Mouse (Mus musculus) kidney, embryonic 15.5 days (tissue): ENCODE data around the gene 4930596D02Rik. TPM values are rescaled to one million over a fixed set of nuclear protein-coding genes. Genes with fewer than 3 reads are reported as not detected.

ENCODE experiments used
- ATAC-seq: fragments of 200-750 bp; cut with Nextera tagmentation; replicated peaks from 2 replicates; pipeline ENCODE4 v1.8.0; 2017; ENCODE audit warnings: moderate TSS enrichment; ENCODE audit not compliant: low FRiP score
- H3K27ac ChIP-seq: fragments of 300-500 bp; sonication (generic); 2 replicates; pipeline ENCODE4 v1.5.1; 2015; ENCODE audit warnings: mild to moderate bottlenecking, inconsistent platforms
- H3K27me3 ChIP-seq: fragments of 300-500 bp; sonication (generic); 2 replicates; pipeline ENCODE4 v1.6.1; 2015; ENCODE audit warnings: inconsistent platforms
- H3K36me3 ChIP-seq: fragments of 300-500 bp; sonication (generic); 2 replicates; pipeline ENCODE4 v1.6.1; 2015; ENCODE audit warnings: inconsistent platforms
- H3K4me1 ChIP-seq: fragments of 300-500 bp; sonication (generic); 2 replicates; pipeline ENCODE4 v1.6.1; 2015; ENCODE audit warnings: inconsistent platforms
- H3K4me2 ChIP-seq: fragments of 300-500 bp; sonication (generic); 2 replicates; pipeline ENCODE4 v1.6.1; 2015; ENCODE audit warnings: moderate library complexity, mild to moderate bottlenecking, inconsistent platforms
- H3K4me3 ChIP-seq: fragments of 300-500 bp; sonication (generic); replicated peaks from 2 replicates; pipeline ENCODE4 v1.5.1; 2015; ENCODE audit warnings: mild to moderate bottlenecking, inconsistent platforms
- H3K9ac ChIP-seq: fragments of 300-500 bp; sonication (generic); 2 replicates; pipeline ENCODE4 v1.6.1; 2015; ENCODE audit warnings: mild to moderate bottlenecking, inconsistent platforms
- H3K9me3 ChIP-seq: fragments of 300-500 bp; sonication (generic); replicated peaks from 2 replicates; pipeline ENCODE4 v1.6.1; 2016; ENCODE audit warnings: inconsistent platforms
- WGBS: fragments of 180-500 bp; shearing (Covaris S2); methylation state at CpG from one replicate; pipeline ENCODE4 v1.1.7; 2015; ENCODE audit warnings: mixed read lengths; 5-methylcytosine and 5-hydroxymethylcytosine counted together
- polyA plus RNA-seq: library from polyadenylated mRNA; unstranded; fragments of >200 nt; fragmentation: Nextera tagmentation; extraction: Ambion mirVana; gene quantifications from 2 replicates; pipeline ENCODE4 v1.2.1, GENCODE M21; 2015

The 4930596D02Rik gene
- polyA plus RNA-seq = not detected in 2 replicates

- no peaks in the 10 kb centered on the region for H3K36me3 ChIP-seq
- H3K27me3 ChIP-seq = no peaks in the 10 kb centered on the region
- no peaks in the 10 kb centered on the region for H3K4me1 ChIP-seq
- H3K9me3 ChIP-seq = no peaks in the 10 kb centered on the region
- 68% methylated on average over 4 of the region's 4 CpGs for WGBS
- ATAC-seq = no peak
- H3K4me3 ChIP-seq = no peak within 1 kb of the TSS
- no peak within 1 kb of the TSS for H3K4me2 ChIP-seq
- no peak within 1 kb of the TSS for H3K27ac ChIP-seq
- H3K9ac ChIP-seq = no peak within 1 kb of the TSS
Observed at GRCm38 (mm10) chr14:35811878-35812277, at the start of gene 4930596D02Rik. TSS of gene 4930596D02Rik (minus strand) at chr14:35811978.

- no peak for ATAC-seq
- 67% methylated on average over 1 of the region's 1 CpGs for WGBS
- Histone ChIP-seq H3K27ac (no peak overlapping the region), H3K4me2 (no peak overlapping the region), H3K9ac (no peak overlapping the region), H3K36me3 (no peaks in the 10 kb centered on the region), H3K27me3 (no peaks in the 10 kb centered on the region), H3K4me3 (no peak overlapping the region), H3K4me1 (no peaks in the 10 kb centered on the region), H3K9me3 (no peaks in the 10 kb centered on the region)
Observed at GRCm38 (mm10) chr14:35853254-35853653, 41.5 kb upstream of the 4930596D02Rik start.

GRCm38 (mm10) chr14:35845271-35845670, 33.5 kb upstream of the 4930596D02Rik start:
- no peak overlapping the region for H3K4me3 ChIP-seq
- H3K27ac ChIP-seq = no peak overlapping the region
- H3K4me2 ChIP-seq = no peak overlapping the region
- ATAC-seq = no peak
- H3K4me1 ChIP-seq = no peaks in the 10 kb centered on the region
- no peaks in the 10 kb centered on the region for H3K9me3 ChIP-seq
- 43% methylated on average over 6 of the region's 6 CpGs for WGBS
- H3K9ac ChIP-seq = no peak overlapping the region
- no peaks in the 10 kb centered on the region for H3K36me3 ChIP-seq
- no peaks in the 10 kb centered on the region for H3K27me3 ChIP-seq

GRCm38 (mm10) chr14:35842111-35842721, 30.4 kb upstream of the 4930596D02Rik start:
- H3K36me3 ChIP-seq = no peaks in the 10 kb centered on the region
- no peak overlapping the region for H3K4me2 ChIP-seq
- H3K27ac ChIP-seq = no peak overlapping the region
- no peak overlapping the region for H3K9ac ChIP-seq
- no peaks in the 10 kb centered on the region for H3K9me3 ChIP-seq
- H3K4me3 ChIP-seq = no peak overlapping the region
- ATAC-seq = no peak
- WGBS = 70% methylated on average over 7 of the region's 7 CpGs
- no peaks in the 10 kb centered on the region for H3K27me3 ChIP-seq
- no peaks in the 10 kb centered on the region for H3K4me1 ChIP-seq

- Histone ChIP-seq H3K4me1 (no peaks in the 10 kb centered on the region), H3K27me3 (no peaks in the 10 kb centered on the region), H3K4me2 (no peak overlapping the region), H3K4me3 (no peak overlapping the region), H3K9ac (no peak overlapping the region), H3K27ac (no peak overlapping the region), H3K36me3 (no peaks in the 10 kb centered on the region), H3K9me3 (no peaks in the 10 kb centered on the region)
- WGBS = 44% methylated on average over 3 of the region's 3 CpGs
- no peak for ATAC-seq
Observed at GRCm38 (mm10) chr14:35792656-35793213, 19.0 kb downstream of the 4930596D02Rik start.

GRCm38 (mm10) chr14:35780033-35780432, 31.7 kb downstream of the 4930596D02Rik start:
- Histone ChIP-seq H3K4me2 (no peak overlapping the region), H3K36me3 (no peaks in the 10 kb centered on the region), H3K4me1 (no peaks in the 10 kb centered on the region), H3K27ac (no peak overlapping the region), H3K4me3 (no peak overlapping the region), H3K27me3 (no peaks in the 10 kb centered on the region), H3K9ac (no peak overlapping the region), H3K9me3 (no peaks in the 10 kb centered on the region)
- ATAC-seq = no peak
- WGBS = 87% methylated on average over 3 of the region's 3 CpGs

GRCm38 (mm10) chr14:35773306-35773705, 38.5 kb downstream of the 4930596D02Rik start:
- ATAC-seq = no peak
- no peaks in the 10 kb centered on the region for H3K4me1 ChIP-seq
- 85% methylated on average over 1 of the region's 1 CpGs for WGBS
- H3K27me3 ChIP-seq = no peaks in the 10 kb centered on the region
- no peak overlapping the region for H3K4me2 ChIP-seq
- no peak overlapping the region for H3K9ac ChIP-seq
- no peaks in the 10 kb centered on the region for H3K9me3 ChIP-seq
- no peaks in the 10 kb centered on the region for H3K36me3 ChIP-seq
- H3K27ac ChIP-seq = no peak overlapping the region
- H3K4me3 ChIP-seq = no peak overlapping the region
